Mouse (Mus musculus) forebrain, embryonic 16.5 days (tissue): ENCODE measurements at regions not wholly inside any gene's neighbourhood (a gene's known extent, or its start where the extent isn't known, plus 50 kb on each side); places are given as distances from the start of the nearest gene placed in this dataset.
"Not testable (repeated sequence)": the region's sequence is repeated elsewhere in the genome, so short reads cannot be mapped to it uniquely, and the experiment has no call there.

Experiments
- ATAC-seq: fragments of 200-750 bp; cut with Nextera tagmentation; 2 replicates; pipeline ENCODE4 v1.8.0; 2017; ENCODE audit warnings: mild to moderate bottlenecking, moderate library complexity
- H3K27ac ChIP-seq: fragments of 300-500 bp; sonication (generic); 2 replicates; pipeline ENCODE4 v1.5.1; 2014; ENCODE audit warnings: low read length, control low read depth
- H3K27me3 ChIP-seq: fragments of 300-500 bp; sonication (generic); replicated peaks from 2 replicates; pipeline ENCODE4 v1.6.1; 2014; ENCODE audit warnings: low read length; ENCODE audit not compliant: control insufficient read depth, insufficient read depth
- H3K36me3 ChIP-seq: fragments of 300-500 bp; sonication (generic); 2 replicates; pipeline ENCODE4 v1.6.1; 2014; ENCODE audit not compliant: control insufficient read depth, insufficient read depth
- H3K4me1 ChIP-seq: fragments of 300-500 bp; sonication (generic); replicated peaks from 2 replicates; pipeline ENCODE4 v1.6.1; 2014; ENCODE audit warnings: low read length; ENCODE audit not compliant: control insufficient read depth, insufficient read depth
- H3K4me2 ChIP-seq: fragments of 300-500 bp; sonication (generic); 2 replicates; pipeline ENCODE4 v1.6.1; 2014; ENCODE audit warnings: mild to moderate bottlenecking, low read length, control low read depth
- H3K4me3 ChIP-seq: fragments of 300-500 bp; sonication (generic); replicated peaks from 2 replicates; pipeline ENCODE4 v1.5.1; 2014; ENCODE audit warnings: mild to moderate bottlenecking, low read length, control low read depth
- H3K9ac ChIP-seq: fragments of 300-500 bp; sonication (generic); replicated peaks from 2 replicates; pipeline ENCODE4 v1.6.1; 2014; ENCODE audit warnings: low read depth, low read length, control low read depth
- H3K9me3 ChIP-seq: fragments of 300-500 bp; sonication (generic); 2 replicates; pipeline ENCODE4 v1.6.1; 2016; ENCODE audit warnings: low read length; ENCODE audit not compliant: control insufficient read depth
- WGBS: fragments of 180-500 bp; shearing (Covaris S2); extraction: QIAGEN DNeasy Blood & Tissue Kit; methylation state at CpG from one replicate; pipeline ENCODE4 v1.1.7; 2014; 5-methylcytosine and 5-hydroxymethylcytosine counted together

- H3K36me3 ChIP-seq: no peaks in the 10 kb centered on the region
- H3K9me3 ChIP-seq: no peaks in the 10 kb centered on the region
- ATAC-seq: no peak
- H3K4me2 ChIP-seq: no peak overlapping the region
- no peak overlapping the region for H3K4me3 ChIP-seq
- no peaks in the 10 kb centered on the region for H3K4me1 ChIP-seq
- WGBS: 93% methylated on average over 4 of the region's 4 CpGs
- H3K27me3 ChIP-seq: no peaks in the 10 kb centered on the region
- no peak overlapping the region for H3K27ac ChIP-seq
- H3K9ac ChIP-seq: no peak overlapping the region
Measured at GRCm38 (mm10) chr1:105921842-105922241, 68.4 kb upstream of the Zcchc2 start.

- H3K27me3 ChIP-seq: no peaks in the 10 kb centered on the region
- H3K9ac ChIP-seq: no peak overlapping the region
- no peak for ATAC-seq
- H3K4me2 ChIP-seq: no peak overlapping the region
- H3K9me3 ChIP-seq: no peaks in the 10 kb centered on the region
- no peak overlapping the region for H3K4me3 ChIP-seq
- no peaks in the 10 kb centered on the region for H3K4me1 ChIP-seq
- no peaks in the 10 kb centered on the region for H3K36me3 ChIP-seq
- H3K27ac ChIP-seq: no peak overlapping the region
Measured at GRCm38 (mm10) chr1:105922586-105922985, 67.6 kb upstream of the Zcchc2 start.

- H3K27me3 ChIP-seq: no peaks in the 10 kb centered on the region
- no peak overlapping the region for H3K27ac ChIP-seq
- no peak overlapping the region for H3K4me3 ChIP-seq
- WGBS: 91% methylated on average over 3 of the region's 3 CpGs
- H3K4me1 ChIP-seq: no peaks in the 10 kb centered on the region
- H3K36me3 ChIP-seq: no peaks in the 10 kb centered on the region
- ATAC-seq: no peak
- no peaks in the 10 kb centered on the region for H3K9me3 ChIP-seq
- H3K9ac ChIP-seq: no peak overlapping the region
- no peak overlapping the region for H3K4me2 ChIP-seq
Measured at GRCm38 (mm10) chr1:105923001-105923400, 67.2 kb upstream of the Zcchc2 start.

GRCm38 (mm10) chr1:105925617-105926370 lies 64.4 kb upstream of the Zcchc2 start:
- no peak overlapping the region for H3K9ac ChIP-seq
- no peak overlapping the region for H3K4me2 ChIP-seq
- no peaks in the 10 kb centered on the region for H3K4me1 ChIP-seq
- no peak for ATAC-seq
- WGBS: 85% methylated on average over 3 of the region's 3 CpGs
- no peak overlapping the region for H3K27ac ChIP-seq
- no peaks in the 10 kb centered on the region for H3K27me3 ChIP-seq
- no peaks in the 10 kb centered on the region for H3K9me3 ChIP-seq
- H3K4me3 ChIP-seq: no peak overlapping the region
- no peaks in the 10 kb centered on the region for H3K36me3 ChIP-seq

GRCm38 (mm10) chr1:105926871-105927270 lies 63.3 kb upstream of the Zcchc2 start:
- Histone ChIP-seq H3K27me3 (no peaks in the 10 kb centered on the region), H3K36me3 (no peaks in the 10 kb centered on the region), H3K9me3 (no peaks in the 10 kb centered on the region), H3K4me3 (no peak overlapping the region), H3K9ac (no peak overlapping the region), H3K4me2 (no peak overlapping the region), H3K27ac (no peak overlapping the region), H3K4me1 (no peaks in the 10 kb centered on the region)
- ATAC-seq: no peak
- WGBS: 96% methylated on average over 2 of the region's 2 CpGs

DNA sequence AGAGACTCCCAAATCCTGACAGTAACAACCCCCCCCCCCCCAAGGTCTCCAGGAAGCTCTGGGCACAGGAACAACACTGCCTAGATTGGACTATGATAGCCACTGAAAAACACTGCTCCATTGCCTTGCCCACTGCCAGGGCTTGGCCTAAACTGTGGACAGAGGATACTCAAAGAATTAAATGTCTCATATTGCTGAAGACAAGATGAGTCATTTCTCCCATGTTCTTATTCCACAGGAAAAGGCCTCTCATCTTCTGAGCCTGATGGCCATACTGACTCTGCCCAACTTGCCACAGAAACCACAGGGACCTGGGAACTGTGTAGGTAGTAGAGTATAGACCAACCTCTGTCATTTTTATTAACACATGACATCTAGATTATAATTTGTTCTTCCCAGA lies 59.4 kb upstream of the Zcchc2 start:
- Histone ChIP-seq H3K36me3 (no peaks in the 10 kb centered on the region), H3K27me3 (no peaks in the 10 kb centered on the region), H3K9me3 (no peaks in the 10 kb centered on the region), H3K27ac (no peak overlapping the region), H3K4me1 (no peaks in the 10 kb centered on the region), H3K9ac (no peak overlapping the region), H3K4me2 (no peak overlapping the region), H3K4me3 (no peak overlapping the region)
- ATAC-seq: no peak

DNA sequence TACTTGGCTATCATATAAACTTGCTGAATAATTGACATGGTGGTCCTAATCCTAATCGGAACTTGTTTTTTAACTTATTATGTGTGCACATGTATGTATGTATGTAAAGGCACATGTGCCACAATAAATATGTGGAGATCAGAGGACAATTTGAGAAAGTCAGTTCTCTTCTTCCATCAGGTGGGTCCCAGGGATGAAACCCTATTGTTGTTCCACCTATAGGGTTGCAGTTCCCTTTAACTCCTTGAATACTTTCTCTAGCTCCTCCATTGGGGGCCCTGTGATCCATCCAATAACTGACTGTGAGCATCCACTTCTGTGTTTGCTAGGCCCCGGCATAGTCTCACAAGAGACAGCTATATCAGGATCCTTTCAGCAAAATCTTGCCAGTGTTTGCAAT lies 56.0 kb upstream of the Zcchc2 start:
- WGBS: 99% methylated on average over 2 of the region's 2 CpGs
- H3K4me2 ChIP-seq, H3K4me3 ChIP-seq, H3K27me3 ChIP-seq, H3K4me1 ChIP-seq, H3K27ac ChIP-seq, H3K9ac ChIP-seq, H3K36me3 ChIP-seq, ATAC-seq, H3K9me3 ChIP-seq: not testable (repeated sequence)
